Mouse (Mus musculus) forebrain, postnatal 0 days (tissue): Measurements from ENCODE around the gene Hoxa13. TPM values are rescaled to one million over a fixed set of nuclear protein-coding genes. Genes with fewer than 3 reads are reported as not detected.

Experiments used
- ATAC-seq: fragments of 200-750 bp; cut with Nextera tagmentation; 2 replicates; pipeline ENCODE4 v1.8.0; 2017; ENCODE audit warnings: mild to moderate bottlenecking, moderate library complexity
- DNase-seq: peaks from one replicate; pipeline ENCODE4 v3.0.0-alpha.2; 2015
- H3K27ac ChIP-seq: fragments of 300-500 bp; sonication (generic); 2 replicates; pipeline ENCODE4 v1.5.1; 2014; ENCODE audit warnings: low read depth, mild to moderate bottlenecking, antibody characterized with exemption, low read length, moderate library complexity, mixed read lengths
- H3K27me3 ChIP-seq: fragments of 300-500 bp; sonication (generic); 2 replicates; pipeline ENCODE4 v1.6.1; 2014; ENCODE audit warnings: mild to moderate bottlenecking, low read length, mixed read lengths; ENCODE audit not compliant: insufficient read depth
- H3K36me3 ChIP-seq: fragments of 300-500 bp; sonication (generic); 2 replicates; pipeline ENCODE4 v1.6.1; 2014; ENCODE audit warnings: mild to moderate bottlenecking, moderate library complexity; ENCODE audit not compliant: insufficient read depth
- H3K4me1 ChIP-seq: fragments of 300-500 bp; sonication (generic); 2 replicates; pipeline ENCODE4 v1.6.1; 2014; ENCODE audit warnings: antibody characterized with exemption; ENCODE audit not compliant: insufficient read depth
- H3K4me2 ChIP-seq: fragments of 300-500 bp; sonication (generic); 2 replicates; pipeline ENCODE4 v1.6.1; 2014; ENCODE audit warnings: low read depth, mild to moderate bottlenecking, moderate library complexity
- H3K4me3 ChIP-seq: fragments of 300-500 bp; sonication (generic); 2 replicates; pipeline ENCODE4 v1.5.1; 2014; ENCODE audit warnings: low read depth, low read length, mixed read lengths
- H3K9ac ChIP-seq: fragments of 300-500 bp; sonication (generic); 2 replicates; pipeline ENCODE4 v1.6.1; 2014; ENCODE audit warnings: mild to moderate bottlenecking
- H3K9me3 ChIP-seq: fragments of 300-500 bp; sonication (generic); 2 replicates; pipeline ENCODE4 v1.6.1; 2016; ENCODE audit warnings: low read length
- CTCF ChIP-seq: sonication (generic); IDR thresholded peaks from 2 replicates; pipeline ENCODE4 v1.5.1; 2016; ENCODE audit warnings: antibody characterized with exemption, control low read depth, low read depth
- WGBS: fragments of 180-500 bp; shearing (Covaris S2); extraction: QIAGEN DNeasy Blood & Tissue Kit; methylation state at CpG from one replicate; pipeline ENCODE4 v1.1.7; 2014; 5-methylcytosine and 5-hydroxymethylcytosine counted together
- polyA plus RNA-seq: library from polyadenylated mRNA; unstranded; fragments of >200 nt; fragmentation: Nextera tagmentation; extraction: Ambion mirVana; gene quantifications from 2 replicates; pipeline ENCODE4 v1.2.1, GENCODE M21; 2015
- total RNA-seq: library from RNA; depleted of rRNA; stranded (reverse); fragments of >200 nt; gene quantifications from 2 replicates; pipeline ENCODE4 v1.2.3, GENCODE M21; 2014

The Hoxa13 gene
- total and polyA plus RNA-seq, 2 experiments from 2014 or later, result not detected

GRCm38 (mm10) chr6:52239625-52240388 is 20.9 kb downstream of the Hoxa13 start:
- no peak for TF ChIP-seq CTCF
- Histone ChIP-seq H3K4me2 (no peak overlapping the region), H3K27me3 (peaks cover 98% of the 10 kb centered on the region), H3K27ac (no peak overlapping the region), H3K9ac (no peak overlapping the region), H3K36me3 (no peaks in the 10 kb centered on the region), H3K4me3 (no peak overlapping the region), H3K4me1 (no peaks in the 10 kb centered on the region), H3K9me3 (no peaks in the 10 kb centered on the region)
- 2% methylated on average over 30 of the region's 30 CpGs for WGBS
- no peak for ATAC-seq
- DNase-seq, result no peak

- no peaks in the 10 kb centered on the region for H3K9me3 ChIP-seq
- H3K36me3 ChIP-seq, result no peaks in the 10 kb centered on the region
- DNase-seq (no peak), ATAC-seq (no peak)
- peaks cover 98% of the 10 kb centered on the region for H3K27me3 ChIP-seq
- no peak overlapping the region for H3K27ac ChIP-seq
- no peak for TF ChIP-seq CTCF
- H3K9ac ChIP-seq, result no peak overlapping the region
- WGBS, result 3% methylated on average over 7 of the region's 7 CpGs
- no peak overlapping the region for H3K4me3 ChIP-seq
- H3K4me1 ChIP-seq, result no peaks in the 10 kb centered on the region
- H3K4me2 ChIP-seq, result no peak overlapping the region
Observed at GRCm38 (mm10) chr6:52238976-52239375, 21.7 kb downstream of the Hoxa13 start.

GRCm38 (mm10) chr6:52238155-52238545 is 22.5 kb downstream of the Hoxa13 start:
- H3K4me1 ChIP-seq, result no peaks in the 10 kb centered on the region
- DNase-seq (no peak), ATAC-seq (no peak)
- H3K4me3 ChIP-seq, result no peak overlapping the region
- H3K27ac ChIP-seq, result no peak overlapping the region
- TF ChIP-seq CTCF, result no peak
- no peak overlapping the region for H3K9ac ChIP-seq
- H3K4me2 ChIP-seq, result no peak overlapping the region
- no peaks in the 10 kb centered on the region for H3K9me3 ChIP-seq
- peaks cover 98% of the 10 kb centered on the region for H3K27me3 ChIP-seq
- 4% methylated on average over 7 of the region's 7 CpGs for WGBS
- H3K36me3 ChIP-seq, result no peaks in the 10 kb centered on the region

GRCm38 (mm10) chr6:52237346-52238154 is 23.1 kb downstream of the Hoxa13 start:
- Histone ChIP-seq H3K36me3 (no peaks in the 10 kb centered on the region), H3K9me3 (no peaks in the 10 kb centered on the region), H3K4me2 (no peak overlapping the region), H3K4me3 (no peak overlapping the region), H3K9ac (no peak overlapping the region), H3K4me1 (no peaks in the 10 kb centered on the region), H3K27ac (no peak overlapping the region), H3K27me3 (peaks cover 98% of the 10 kb centered on the region)
- WGBS, result 8% methylated on average over 10 of the region's 10 CpGs
- DNase-seq (no peak), ATAC-seq (no peak)
- no peak for TF ChIP-seq CTCF

GRCm38 (mm10) chr6:52236806-52237205 is 23.9 kb downstream of the Hoxa13 start:
- 7% methylated on average over 3 of the region's 3 CpGs for WGBS
- ATAC-seq (no peak), DNase-seq (no peak)

GRCm38 (mm10) chr6:52235866-52236265 is 24.8 kb downstream of the Hoxa13 start:
- ATAC-seq, result no peak
- Histone ChIP-seq H3K4me2 (no peak overlapping the region), H3K9ac (no peak overlapping the region), H3K4me3 (no peak overlapping the region), H3K36me3 (no peaks in the 10 kb centered on the region), H3K27me3 (peaks cover 96% of the 10 kb centered on the region), H3K4me1 (no peaks in the 10 kb centered on the region), H3K27ac (no peak overlapping the region), H3K9me3 (no peaks in the 10 kb centered on the region)
- DNase-seq, result no peak
- WGBS, result 14% methylated on average over 6 of the region's 6 CpGs
- TF ChIP-seq CTCF, result no peak

More at GRCm38 (mm10) chr6:52236806-52237205, 23.9 kb downstream of the Hoxa13 start:
- H3K27ac ChIP-seq, result no peak overlapping the region
- H3K4me3 ChIP-seq, result no peak overlapping the region
- no peaks in the 10 kb centered on the region for H3K4me1 ChIP-seq
- H3K9ac ChIP-seq, result no peak overlapping the region
- H3K4me2 ChIP-seq, result no peak overlapping the region
- TF ChIP-seq CTCF, result no peak
- H3K9me3 ChIP-seq, result no peaks in the 10 kb centered on the region
- H3K36me3 ChIP-seq, result no peaks in the 10 kb centered on the region
- peaks cover 98% of the 10 kb centered on the region for H3K27me3 ChIP-seq

GRCm38 (mm10) chr6:52235267-52235666 is 25.4 kb downstream of the Hoxa13 start:
- Histone ChIP-seq H3K9ac (no peak overlapping the region), H3K4me2 (no peak overlapping the region), H3K9me3 (no peaks in the 10 kb centered on the region), H3K36me3 (no peaks in the 10 kb centered on the region), H3K4me3 (no peak overlapping the region), H3K4me1 (no peaks in the 10 kb centered on the region), H3K27me3 (peaks cover 96% of the 10 kb centered on the region), H3K27ac (no peak overlapping the region)
- no peak for TF ChIP-seq CTCF
- ATAC-seq (no peak), DNase-seq (no peak)
- WGBS, result 29% methylated on average over 9 of the region's 9 CpGs
